Mouse (Mus musculus) fibroblast of lung, adult 2 months (primary cell): ENCODE results near the gene Adrb1.

ENCODE experiments used
- DNase-seq: peaks from one replicate; pipeline ENCODE4 v3.0.0-alpha.2; 2011; ENCODE audit warnings: low read depth

Adrb1 gene

DNA sequence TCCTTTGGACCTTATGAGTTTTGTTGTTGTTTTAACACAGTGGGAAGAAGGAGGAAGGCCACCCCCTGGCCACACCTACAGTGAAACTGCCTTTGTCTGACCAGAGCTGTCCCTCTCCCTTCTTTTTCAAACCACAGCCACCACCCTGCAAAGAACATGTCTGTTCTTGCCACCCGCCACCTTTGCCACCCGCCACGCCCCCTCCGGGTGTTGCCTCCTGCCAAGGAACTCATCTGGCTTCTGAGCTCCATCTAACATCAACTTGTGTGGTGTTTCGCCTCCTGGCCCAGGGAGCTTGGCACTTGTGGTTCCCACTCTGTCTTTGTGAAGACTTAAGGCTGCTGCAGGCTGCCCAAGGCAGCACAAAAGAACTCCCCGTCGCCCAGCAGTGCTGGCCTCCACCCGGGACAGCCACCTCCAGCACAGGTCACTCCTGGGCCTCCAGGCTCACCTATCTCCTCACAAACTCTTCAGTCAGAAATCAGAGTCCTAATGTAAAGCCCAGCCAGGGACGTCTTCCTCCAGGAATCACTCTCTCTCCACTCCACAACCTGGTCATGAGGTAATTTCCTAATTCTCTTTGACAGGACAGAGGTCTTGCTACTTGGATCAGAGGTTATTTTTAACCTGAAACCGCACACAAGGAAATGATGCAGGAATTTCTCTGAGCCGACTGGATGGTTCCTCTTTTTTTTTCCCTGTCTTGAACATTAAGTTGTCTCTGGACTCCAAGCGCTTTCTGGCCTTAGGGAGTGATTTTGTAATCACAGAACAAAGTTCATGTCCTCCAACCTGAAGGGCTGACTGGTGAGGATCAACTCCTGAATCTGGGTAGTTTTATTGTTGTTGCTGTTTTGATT, 18.5 kb upstream of the Adrb1 start:
- DNase-seq, result no peak

DNA sequence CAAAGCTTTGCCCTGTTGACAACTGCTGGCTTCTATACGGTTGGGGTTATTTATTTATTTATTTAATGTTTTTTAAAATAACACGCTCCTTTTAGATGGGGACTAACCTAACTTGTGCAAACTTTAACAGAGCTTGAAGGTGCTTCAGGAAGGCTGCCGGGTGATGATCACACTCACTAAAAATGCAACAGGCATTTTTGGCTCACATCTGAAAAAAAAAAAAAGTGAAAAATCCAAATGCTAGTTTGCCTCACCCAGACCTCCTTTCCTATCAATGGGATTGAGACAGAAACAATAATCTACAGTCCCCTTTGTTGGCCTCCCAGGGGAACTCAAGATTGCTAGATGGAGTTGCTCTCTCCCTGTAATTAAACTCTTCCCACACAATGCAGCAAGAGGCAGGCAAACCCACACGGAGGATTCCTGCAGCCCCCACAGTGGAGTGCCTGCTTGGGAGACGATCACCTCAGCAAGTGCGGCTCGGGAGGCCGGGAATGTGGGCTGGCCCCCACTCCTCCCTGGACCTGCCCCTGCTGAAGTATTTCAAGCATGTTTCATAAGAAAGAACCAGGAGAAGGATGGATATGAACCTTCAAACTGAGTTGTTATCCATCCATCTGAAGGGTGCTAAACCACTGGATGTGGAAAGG, 16.8 kb upstream of the Adrb1 start:
- no peak for DNase-seq

DNA sequence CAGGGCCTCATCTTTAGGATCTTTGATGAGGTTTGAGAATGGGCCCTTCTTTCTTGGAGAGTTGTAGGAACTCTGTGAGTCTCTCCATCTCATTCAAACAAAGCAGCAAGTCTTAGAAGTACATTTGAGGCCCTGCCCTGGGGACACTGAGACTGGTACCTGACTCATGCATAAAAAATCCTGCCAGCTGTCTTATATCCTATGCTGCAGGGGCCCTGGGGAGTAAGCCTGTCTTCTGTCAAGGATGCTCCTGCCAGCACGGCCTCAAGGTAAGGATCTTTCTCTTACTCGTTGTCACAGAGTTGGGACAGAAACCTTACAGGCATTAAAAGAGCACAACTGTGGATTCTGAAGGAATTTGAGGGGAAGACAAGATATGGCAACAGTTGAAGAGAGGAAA, 13.2 kb upstream of the Adrb1 start:
- DNase-seq, result no peak

DNA sequence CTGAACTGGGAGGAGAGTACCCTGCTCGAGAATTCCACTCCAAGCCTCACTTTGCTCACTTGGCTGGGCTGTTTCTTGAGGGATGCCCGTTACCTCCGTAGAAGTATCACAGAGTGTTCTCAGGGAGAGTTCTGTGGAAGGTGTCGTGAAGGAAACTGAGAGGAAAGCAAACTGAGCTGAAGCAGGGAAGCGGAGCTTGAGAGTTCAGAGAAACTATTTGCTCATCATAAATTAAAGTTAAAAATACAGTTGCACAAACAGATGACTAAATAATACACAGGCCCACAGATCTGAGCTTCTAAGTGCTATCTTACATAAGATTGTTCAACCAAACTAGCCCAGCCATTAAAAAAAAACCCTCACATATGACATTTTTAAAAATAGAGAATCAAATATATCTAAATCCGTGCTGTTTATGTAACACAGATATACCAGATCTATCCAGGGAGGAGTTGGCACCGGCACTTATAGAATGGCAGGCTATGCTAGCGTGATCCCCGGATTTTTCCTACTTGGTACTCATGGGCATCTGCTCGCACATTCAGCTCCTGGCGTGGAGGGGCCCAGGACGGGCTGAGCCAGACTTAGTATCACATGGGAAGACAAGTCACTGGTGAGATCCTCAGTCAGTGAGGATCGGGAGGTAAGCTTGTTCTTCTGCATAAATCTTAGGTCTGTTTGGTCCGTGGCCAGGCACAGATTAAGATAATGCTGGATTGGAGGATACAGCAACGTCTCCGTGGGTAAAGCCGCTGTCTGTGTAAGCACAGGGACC, 11.7 kb upstream of the Adrb1 start:
- DNase-seq, result no peak

DNA sequence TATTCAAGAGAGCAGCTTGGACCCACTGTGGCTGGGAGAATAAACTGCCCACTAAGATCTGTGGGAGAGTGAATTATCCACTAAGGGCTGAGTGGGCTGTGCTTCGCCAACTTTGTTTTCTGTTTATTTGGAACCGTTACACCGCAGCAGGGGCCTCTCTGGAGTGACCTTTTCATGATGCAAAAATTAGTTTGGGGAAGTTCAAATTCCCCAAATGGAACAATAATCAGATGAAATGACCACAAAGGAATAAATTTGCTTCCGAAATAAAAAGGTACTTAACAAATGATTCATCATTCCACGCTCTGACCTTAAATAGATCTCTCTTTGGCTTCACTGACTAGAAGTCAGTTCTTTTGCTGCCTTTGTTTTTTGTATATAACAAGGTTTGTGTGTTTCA, 8.4 kb upstream of the Adrb1 start:
- no peak for DNase-seq

DNA sequence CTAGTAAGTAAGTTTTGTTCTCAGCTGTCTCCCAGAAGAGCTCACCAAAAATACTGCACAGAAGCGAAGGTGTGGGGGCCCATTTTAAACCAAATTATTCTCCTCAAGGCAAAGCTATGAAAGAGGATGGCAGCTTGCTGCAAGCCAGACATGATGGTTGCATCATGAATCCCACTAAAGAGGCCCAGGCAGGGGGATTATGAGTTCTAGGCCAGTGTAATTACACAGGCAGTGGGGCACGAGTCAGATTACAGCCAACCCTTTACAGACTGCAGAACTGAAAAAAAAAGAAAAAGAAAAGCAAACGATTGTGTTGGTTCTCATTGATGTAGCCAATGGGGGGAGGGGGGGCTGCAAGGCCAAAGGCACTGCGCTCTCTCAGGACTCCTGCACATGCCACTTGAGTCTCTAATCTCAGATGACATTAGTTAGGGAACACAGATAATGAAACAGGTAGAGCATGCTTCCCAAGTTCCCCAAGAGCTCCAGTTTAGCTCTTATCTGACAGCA, 7.3 kb upstream of the Adrb1 start:
- DNase-seq, result no peak

DNA sequence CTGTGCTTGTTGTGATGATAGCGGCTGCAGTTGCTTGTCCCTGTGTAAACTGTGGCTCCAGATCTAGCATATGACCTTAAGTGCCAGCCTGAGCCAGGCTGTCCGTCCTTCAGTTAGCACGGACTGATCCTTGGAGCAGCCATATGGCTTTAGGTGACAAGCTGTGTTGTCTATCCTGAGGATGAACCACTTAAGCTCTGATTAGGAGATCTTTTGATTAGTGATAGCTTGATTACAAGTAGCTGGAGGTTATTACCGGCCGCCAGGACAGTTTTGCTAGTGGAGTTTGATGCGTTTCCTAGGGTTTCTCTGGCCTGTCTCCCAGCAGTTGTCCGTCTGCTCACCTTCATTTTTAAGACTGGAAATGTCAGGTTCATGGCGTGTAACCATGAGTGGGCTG, 4.0 kb upstream of the Adrb1 start:
- DNase-seq, result no peak

DNA sequence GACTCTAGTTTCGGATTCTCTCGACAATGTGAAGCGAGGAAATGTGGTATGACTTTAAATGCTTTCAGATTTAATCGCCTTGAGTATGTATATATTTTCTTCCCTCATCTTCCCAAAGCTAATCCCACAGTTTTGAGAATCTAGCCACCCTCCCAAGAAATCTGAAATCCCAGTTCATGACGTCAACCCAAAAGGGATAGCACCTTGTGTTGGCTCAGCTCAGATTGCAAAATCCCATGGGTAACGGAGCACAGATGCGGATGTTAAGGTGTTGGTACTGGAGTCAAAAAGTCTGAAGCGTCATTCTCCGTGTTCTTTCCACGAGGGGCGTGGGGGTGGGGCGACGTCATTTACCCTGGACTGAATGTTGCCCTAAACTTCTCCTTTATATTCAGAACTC, 1.1 kb upstream of the Adrb1 start:
- no peak for DNase-seq

DNA sequence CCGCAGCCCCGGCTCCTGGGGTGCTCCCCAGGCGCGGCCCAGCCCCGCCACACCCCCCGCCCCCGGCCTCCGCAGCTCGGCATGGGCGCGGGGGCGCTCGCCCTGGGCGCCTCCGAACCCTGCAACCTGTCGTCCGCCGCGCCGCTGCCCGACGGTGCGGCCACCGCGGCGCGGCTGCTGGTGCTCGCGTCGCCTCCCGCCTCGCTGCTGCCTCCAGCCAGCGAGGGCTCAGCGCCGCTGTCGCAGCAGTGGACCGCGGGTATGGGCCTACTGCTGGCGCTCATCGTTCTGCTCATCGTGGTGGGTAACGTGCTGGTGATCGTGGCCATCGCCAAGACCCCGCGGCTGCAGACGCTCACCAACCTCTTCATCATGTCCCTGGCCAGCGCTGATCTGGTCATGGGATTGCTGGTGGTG, 300 bp downstream of the Adrb1 start:
- DNase-seq, result no peak

DNA sequence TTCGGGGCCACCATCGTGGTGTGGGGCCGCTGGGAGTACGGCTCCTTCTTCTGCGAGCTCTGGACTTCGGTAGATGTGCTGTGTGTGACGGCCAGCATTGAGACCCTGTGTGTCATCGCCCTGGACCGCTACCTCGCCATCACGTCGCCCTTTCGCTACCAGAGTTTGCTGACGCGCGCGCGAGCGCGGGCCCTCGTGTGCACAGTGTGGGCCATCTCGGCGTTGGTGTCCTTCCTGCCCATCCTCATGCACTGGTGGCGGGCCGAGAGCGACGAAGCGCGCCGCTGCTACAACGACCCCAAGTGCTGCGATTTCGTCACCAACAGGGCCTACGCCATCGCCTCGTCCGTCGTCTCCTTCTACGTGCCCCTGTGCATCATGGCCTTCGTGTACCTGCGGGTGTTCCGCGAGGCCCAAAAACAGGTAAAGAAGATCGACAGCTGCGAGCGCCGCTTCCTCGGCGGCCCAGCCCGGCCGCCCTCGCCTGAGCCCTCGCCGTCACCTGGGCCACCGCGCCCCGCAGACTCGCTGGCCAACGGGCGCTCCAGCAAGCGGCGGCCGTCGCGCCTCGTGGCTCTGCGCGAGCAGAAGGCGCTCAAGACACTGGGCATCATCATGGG, 822 bp downstream of the Adrb1 start:
- no peak for DNase-seq

DNA sequence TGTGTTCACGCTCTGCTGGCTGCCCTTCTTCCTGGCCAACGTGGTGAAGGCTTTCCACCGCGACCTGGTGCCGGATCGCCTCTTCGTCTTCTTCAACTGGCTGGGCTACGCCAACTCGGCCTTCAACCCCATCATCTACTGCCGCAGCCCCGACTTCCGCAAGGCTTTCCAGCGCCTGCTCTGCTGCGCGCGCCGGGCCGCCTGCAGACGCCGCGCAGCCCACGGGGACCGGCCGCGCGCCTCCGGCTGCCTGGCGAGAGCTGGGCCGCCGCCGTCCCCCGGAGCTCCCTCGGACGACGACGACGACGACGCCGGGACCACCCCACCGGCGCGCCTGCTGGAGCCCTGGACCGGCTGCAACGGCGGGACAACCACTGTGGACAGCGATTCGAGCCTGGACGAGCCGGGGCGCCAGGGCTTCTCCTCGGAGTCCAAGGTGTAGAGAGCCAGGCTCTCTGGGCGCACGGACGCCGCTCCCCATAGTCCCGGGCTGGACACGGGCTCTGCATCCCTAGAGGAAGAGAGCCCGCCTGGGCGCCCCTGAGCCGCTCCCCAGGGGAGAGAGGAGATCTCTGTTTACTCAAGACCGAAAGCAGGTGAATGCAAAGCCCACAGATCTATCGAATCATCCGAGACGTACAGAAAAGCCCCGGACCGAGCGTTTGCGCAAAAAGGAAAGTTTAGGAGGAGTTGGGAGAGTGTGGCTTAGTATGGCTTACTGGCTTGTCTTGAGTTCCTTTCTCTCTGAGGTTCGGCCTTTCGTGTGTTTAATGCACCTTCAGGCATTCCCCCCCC, 1.5 kb downstream of the Adrb1 start:
- no peak for DNase-seq

DNA sequence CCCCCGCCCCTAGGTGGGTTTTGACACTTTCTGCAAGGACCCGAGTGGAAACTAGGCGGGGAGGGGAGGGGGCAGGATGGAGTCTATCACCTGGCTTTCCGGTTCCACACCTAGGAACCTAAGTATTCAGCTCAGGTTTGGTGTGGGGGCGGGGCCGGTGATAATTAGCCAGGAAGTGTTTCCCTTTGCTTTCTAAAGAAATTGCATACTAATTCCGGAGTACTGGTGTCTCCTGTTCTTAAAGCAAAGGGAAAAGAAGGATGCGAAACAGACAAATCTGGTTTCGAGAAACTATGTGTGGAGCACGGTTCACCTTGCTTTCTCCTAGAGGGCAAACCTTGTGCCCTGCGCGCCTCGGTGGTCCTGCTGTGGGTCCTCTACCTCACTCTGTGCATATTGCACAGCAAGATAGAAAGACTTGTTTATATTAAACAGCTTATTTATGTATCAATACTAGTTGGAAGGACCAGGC, 2.2 kb downstream of the Adrb1 start:
- no peak for DNase-seq

DNA sequence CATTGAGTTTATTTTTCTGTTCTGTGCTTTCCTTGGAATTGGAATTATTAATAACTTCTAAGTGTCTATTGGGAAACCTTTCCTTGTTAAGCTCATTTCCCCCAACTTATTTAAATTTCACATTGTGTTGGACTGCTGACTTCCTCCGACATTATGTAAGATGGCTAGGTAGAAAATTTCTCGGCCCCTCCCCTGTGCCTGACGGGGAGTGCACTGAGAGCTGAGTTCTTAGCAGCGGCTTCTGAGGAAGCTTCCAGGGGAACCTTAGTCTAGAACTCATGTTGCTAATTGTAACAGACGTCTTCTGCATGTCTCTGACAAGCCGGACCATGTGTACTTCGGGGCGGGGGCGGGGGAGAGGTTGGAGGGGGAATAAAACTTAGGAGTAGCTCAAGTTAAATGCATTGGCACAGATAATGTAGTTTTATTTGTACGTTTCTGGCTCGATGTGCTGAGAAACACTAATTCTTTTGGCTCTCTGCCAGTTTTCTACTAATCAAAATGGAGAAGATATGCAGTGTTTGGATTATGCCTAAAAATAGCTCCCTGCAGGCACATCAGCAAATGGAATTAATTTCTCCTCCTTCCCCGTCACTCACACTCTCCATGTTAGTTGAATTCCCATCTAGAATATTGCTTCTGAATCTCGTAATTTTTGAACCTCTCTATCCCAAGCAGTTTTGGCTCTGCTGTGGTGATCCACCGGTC, 5.3 kb downstream of the Adrb1 start:
- DNase-seq, result no peak

DNA sequence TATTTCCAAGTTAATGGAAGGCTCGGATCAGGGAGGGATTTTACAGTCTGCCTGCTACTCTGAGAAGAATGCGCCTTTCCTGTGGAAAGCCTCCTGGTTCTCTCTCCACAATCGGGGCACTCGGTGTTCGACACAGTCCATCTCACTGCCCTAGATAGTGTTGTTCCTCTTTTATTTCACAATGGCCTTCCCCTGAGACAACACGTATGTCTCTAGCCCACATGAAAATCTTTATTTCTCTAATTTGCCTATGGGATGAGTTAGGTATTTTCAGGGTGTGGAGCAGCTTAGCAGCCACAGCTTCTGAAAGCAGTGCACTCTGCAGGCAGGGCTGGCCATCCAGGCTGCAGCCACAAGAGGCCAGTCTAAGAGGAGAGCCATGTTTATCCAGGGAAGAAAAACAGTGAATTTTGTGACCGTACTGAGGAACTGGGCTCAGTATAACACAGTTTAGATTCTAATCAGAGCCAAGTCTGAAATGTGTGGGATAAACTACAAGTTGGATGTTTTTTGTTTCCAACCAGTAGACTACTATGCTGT, 12.1 kb downstream of the Adrb1 start:
- DNase-seq, result no peak

DNA sequence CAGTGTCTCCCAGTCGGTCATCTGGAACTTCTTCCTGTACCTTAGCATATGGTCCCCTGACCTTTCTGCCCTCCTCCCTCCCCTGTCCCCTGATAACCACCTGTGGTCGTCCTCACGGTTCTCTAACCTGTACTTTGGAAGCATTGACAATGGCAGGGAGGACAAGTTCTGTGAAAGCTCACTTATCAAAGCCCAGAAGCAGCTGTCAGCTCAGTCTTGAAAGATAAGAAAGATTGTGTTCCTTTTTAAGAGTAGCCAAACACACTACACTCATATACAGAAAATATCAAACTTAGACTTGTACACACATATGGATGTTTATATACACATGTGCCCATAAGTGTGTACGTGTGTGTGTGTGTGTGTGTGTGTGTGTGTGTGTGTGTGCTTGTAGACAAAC, 13.7 kb downstream of the Adrb1 start:
- no peak for DNase-seq

DNA sequence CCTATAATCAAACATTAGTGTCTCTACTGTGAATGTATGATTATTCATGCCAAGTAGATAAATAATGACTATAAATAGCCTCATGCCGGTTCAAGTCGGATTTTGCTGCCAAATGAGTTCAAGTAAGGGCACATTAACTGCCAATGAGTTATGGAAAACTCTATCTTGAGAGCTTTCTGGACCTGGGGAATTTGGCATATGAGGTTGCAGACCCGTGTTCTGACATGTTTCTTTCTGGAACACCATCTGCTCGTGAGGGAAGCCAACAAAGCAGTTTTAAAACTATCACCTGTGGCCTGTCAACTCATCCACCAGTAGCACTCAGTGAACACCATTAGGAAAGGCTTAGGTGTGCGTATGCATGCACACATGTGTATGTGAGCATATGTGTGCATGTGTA, 14.3 kb downstream of the Adrb1 start:
- DNase-seq, result no peak

DNA sequence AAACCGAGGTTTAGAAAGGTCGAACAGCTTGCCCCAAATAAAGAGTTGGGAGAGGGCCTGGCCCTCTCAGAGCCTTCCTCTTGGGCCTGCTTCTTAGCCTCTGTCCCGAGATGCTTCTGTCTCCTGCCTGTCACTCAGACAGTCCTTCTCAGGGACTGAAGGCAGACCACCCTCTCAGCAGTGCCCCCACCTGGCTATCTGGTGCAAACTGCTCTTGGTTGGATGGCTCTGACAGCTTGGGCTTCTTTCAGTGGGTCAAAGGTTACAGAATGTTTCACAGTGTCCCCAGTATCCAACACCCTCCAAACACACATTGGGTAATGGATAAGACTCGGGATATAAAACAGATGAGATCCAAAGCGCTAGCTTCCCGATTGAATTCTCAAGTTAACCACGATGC, 23.1 kb downstream of the Adrb1 start:
- no peak for DNase-seq

DNA sequence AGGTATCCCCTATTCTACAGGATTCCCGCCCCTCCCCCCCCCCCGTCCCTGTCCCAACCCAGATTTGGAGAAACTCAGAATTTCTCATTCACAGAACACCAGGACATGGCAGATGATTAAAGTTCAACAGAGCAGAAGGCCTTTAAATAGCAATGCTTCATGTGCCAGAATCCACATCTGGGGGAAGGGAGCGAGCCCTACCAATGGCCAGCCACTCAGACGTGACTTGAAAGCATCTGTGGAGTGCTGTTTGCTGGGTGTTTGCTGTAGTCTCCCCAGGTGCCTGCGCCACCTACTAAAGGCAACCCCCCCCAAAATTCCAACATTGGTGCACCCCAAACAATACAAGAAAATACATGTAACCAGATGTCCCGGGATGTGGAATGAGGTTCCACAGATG, 23.5 kb downstream of the Adrb1 start:
- no peak for DNase-seq

DNA sequence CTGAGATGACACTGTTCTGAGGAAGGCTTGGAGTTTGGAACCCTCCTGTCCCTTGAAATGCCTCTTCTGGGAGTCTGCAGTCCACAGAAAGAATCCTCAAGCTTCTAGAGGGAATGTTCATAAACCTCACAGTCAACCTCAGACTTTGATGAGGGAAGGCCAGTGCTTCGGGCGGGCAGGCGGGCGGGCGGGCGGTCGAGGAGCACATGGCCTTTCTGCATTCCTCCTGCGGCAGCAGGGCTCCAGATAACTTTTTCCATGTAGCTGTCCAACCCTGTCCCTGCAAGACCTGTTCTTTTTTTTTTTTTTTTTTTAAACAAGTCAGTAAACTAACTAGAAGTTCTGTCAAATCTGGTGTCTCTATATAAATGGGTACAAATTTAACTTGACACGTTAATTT, 24.6 kb downstream of the Adrb1 start:
- DNase-seq, result no peak

DNA sequence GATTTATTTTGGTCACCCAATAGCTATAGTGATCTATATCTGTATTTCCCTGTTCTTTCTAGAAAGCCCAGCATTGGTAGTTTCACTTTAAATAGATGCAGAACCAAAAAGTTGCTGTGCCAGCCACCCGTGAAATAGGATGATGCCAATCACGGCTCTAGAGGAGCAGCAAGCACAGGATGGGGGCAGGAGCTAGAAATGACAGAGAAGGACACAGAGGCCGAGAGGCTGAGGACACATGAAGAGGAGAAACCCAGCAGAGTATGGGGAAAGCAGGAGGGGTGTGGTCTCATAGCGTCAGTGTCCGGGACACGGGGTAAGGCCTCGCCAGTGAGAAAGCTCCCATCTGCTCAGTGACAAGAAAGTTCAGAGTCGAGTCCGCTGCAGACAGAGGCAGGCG, 25.9 kb downstream of the Adrb1 start:
- no peak for DNase-seq
